Comparison of ENCODE assay signal across 8 mouse cellular contexts in genomic region chr15:89178260-89178860, GRCm38 (mm10). TPM values are rescaled to one million over a fixed set of nuclear protein-coding genes. Genes with fewer than 3 reads are reported as not detected.
A peak's percentile ranks its signal among the peaks of the same experiment; 100 is the strongest.
DNase-seq lines count a peak whose midpoint lies in the region; ATAC-seq and TF ChIP-seq lines count a peak whose summit lies in the region.

No protein-coding gene starts in this region.

- peak overlapping the region; percentile 70; the same call in 1 of the 2 replicates for H3K4me3 ChIP-seq in lung, postnatal 0 days (ENCODE audit: low read depth, low read length)
- H3K4me3 ChIP-seq in embryonic facial prominence, embryonic 14.5 days (ENCODE audit: low read depth, low read length): peak overlapping the region; percentile 88
- H3K4me3 ChIP-seq in intestine, embryonic 15.5 days (replicated peaks): peak overlapping the region; percentile 85
- H3K4me3 ChIP-seq in neural tube, embryonic 15.5 days (replicated peaks): peak overlapping the region; percentile 76

- no peaks in the 10 kb centered on the region for H3K27me3 ChIP-seq in lung, postnatal 0 days (replicated peaks; ENCODE audit: insufficient read depth, low read length)
- H3K27me3 ChIP-seq in embryonic facial prominence, embryonic 14.5 days (replicated peaks; ENCODE audit: control insufficient read depth, insufficient read depth, low read length): no peaks in the 10 kb centered on the region
- H3K27me3 ChIP-seq in intestine, embryonic 15.5 days (replicated peaks): no peaks in the 10 kb centered on the region
- H3K27me3 ChIP-seq in neural tube, embryonic 15.5 days (replicated peaks): no peaks in the 10 kb centered on the region

- H3K9ac ChIP-seq in lung, postnatal 0 days (replicated peaks; ENCODE audit: low read depth): no peak overlapping the region
- peak overlapping the region; percentile 93 for H3K9ac ChIP-seq in embryonic facial prominence, embryonic 14.5 days (ENCODE audit: low read depth, low read length)
- H3K9ac ChIP-seq in intestine, embryonic 15.5 days: peak overlapping the region; percentile 80
- peak overlapping the region; percentile 94; the same call in 1 of the 2 replicates for H3K9ac ChIP-seq in neural tube, embryonic 15.5 days (replicated peaks)

- DNase-seq in lung, postnatal 0 days (ENCODE audit: low spot score): no peak
- no peak for DNase-seq in lung, postnatal 10 days
- no peak for DNase-seq in embryonic facial prominence, embryonic 14.5 days (ENCODE audit: low spot score)
- no peak for DNase-seq in thymus, postnatal 10 days (ENCODE audit: low spot score in 2 of 2)
- no peak for DNase-seq in thymus, adult 18-20 months

- H3K36me3 ChIP-seq in lung, postnatal 0 days (ENCODE audit: insufficient read depth, low read length): no peaks in the 10 kb centered on the region
- H3K36me3 ChIP-seq in embryonic facial prominence, embryonic 14.5 days (ENCODE audit: control insufficient read depth, insufficient read depth, low read length): no peaks in the 10 kb centered on the region
- H3K36me3 ChIP-seq in intestine, embryonic 15.5 days: no peaks in the 10 kb centered on the region
- H3K36me3 ChIP-seq in neural tube, embryonic 15.5 days: no peaks in the 10 kb centered on the region

- H3K4me2 ChIP-seq in lung, postnatal 0 days (replicated peaks; ENCODE audit: low read depth, low read length): peak overlapping the region; percentile 81
- peak overlapping the region; percentile 62 for H3K4me2 ChIP-seq in embryonic facial prominence, embryonic 14.5 days (ENCODE audit: low read depth, low read length)
- peak overlapping the region; percentile 90 for H3K4me2 ChIP-seq in intestine, embryonic 15.5 days (replicated peaks)
- H3K4me2 ChIP-seq in neural tube, embryonic 15.5 days: peak overlapping the region; percentile 90

- H3K27ac ChIP-seq in lung, postnatal 0 days (ENCODE audit: low read length): peak overlapping the region; percentile 90
- H3K27ac ChIP-seq in embryonic facial prominence, embryonic 14.5 days (replicated peaks; ENCODE audit: low read depth, low read length): peak overlapping the region; percentile 94
- peak overlapping the region; percentile 93 for H3K27ac ChIP-seq in intestine, embryonic 15.5 days
- peak overlapping the region; percentile 91 for H3K27ac ChIP-seq in neural tube, embryonic 15.5 days (replicated peaks)

- no peak for TF ChIP-seq EP300 in lung, postnatal 0 days (IDR thresholded peaks at IDR 0.05)

- WGBS in lung, postnatal 0 days: 51% methylated on average over 7 of the region's 7 CpGs
- 72% methylated on average over 7 of the region's 7 CpGs for WGBS in embryonic facial prominence, embryonic 14.5 days
- 65% methylated on average over 7 of the region's 7 CpGs for WGBS in intestine, embryonic 15.5 days
- 69% methylated on average over 7 of the region's 7 CpGs for whole genome bisulfite sequencing in neural tube, embryonic 15.5 days

- H3K9me3 ChIP-seq in lung, postnatal 0 days (ENCODE audit: low read length): no peaks in the 10 kb centered on the region
- no peaks in the 10 kb centered on the region for H3K9me3 ChIP-seq in embryonic facial prominence, embryonic 14.5 days (ENCODE audit: control insufficient read depth, low read length)
- no peaks in the 10 kb centered on the region for H3K9me3 ChIP-seq in intestine, embryonic 15.5 days
- no peaks in the 10 kb centered on the region for H3K9me3 ChIP-seq in neural tube, embryonic 15.5 days (replicated peaks)

- no peak for TF ChIP-seq CTCF in lung, postnatal 0 days (IDR thresholded peaks at IDR 0.05)

- peaks cover 64% of the 10 kb centered on the region for H3K4me1 ChIP-seq in lung, postnatal 0 days (ENCODE audit: insufficient read depth, low read depth, low read length)
- peaks cover 66% of the 10 kb centered on the region for H3K4me1 ChIP-seq in embryonic facial prominence, embryonic 14.5 days (ENCODE audit: control insufficient read depth, insufficient read depth, low read length)
- peaks cover 66% of the 10 kb centered on the region for H3K4me1 ChIP-seq in intestine, embryonic 15.5 days (replicated peaks)
- peaks cover 82% of the 10 kb centered on the region for H3K4me1 ChIP-seq in neural tube, embryonic 15.5 days

- ATAC-seq in lung, postnatal 0 days: no peak
- no peak for ATAC-seq in embryonic facial prominence, embryonic 14.5 days (ENCODE audit: low read depth)
- ATAC-seq in intestine, embryonic 15.5 days: no peak
- ATAC-seq in neural tube, embryonic 15.5 days (ENCODE audit: low FRiP score): no peak
- ATAC-seq in inflammation-experienced regulatory T-cells, adult 6 months: no peak

RNA-seq across cellular contexts. Expression of gene Plxnb2, which starts 2.2 kb away (rescaled TPM):
- 73.1 and 104 TPM in 2 replicates for polyA plus RNA-seq in lung, postnatal 0 days (2015; fragmentation: Nextera tagmentation; extraction: Ambion mirVana)
- polyA plus RNA-seq in embryonic facial prominence, embryonic 14.5 days (2014; fragmentation: Nextera tagmentation; extraction: Ambion mirVana): 158 and 169 TPM in 2 replicates
- 107 and 118 TPM in 2 replicates for polyA plus RNA-seq in intestine, embryonic 15.5 days (2015; fragmentation: Nextera tagmentation; extraction: Ambion mirVana)
- 69.4 and 72.3 TPM in 2 replicates for polyA plus RNA-seq in neural tube, embryonic 15.5 days (2015; fragmentation: Nextera tagmentation; extraction: Ambion mirVana)
- 1 to 10 TPM; 1.0 to 3.7 (median 1.7) TPM for polyA plus RNA-seq in inflammation-experienced regulatory T-cells, adult 6 months (2017; shearing (Covaris generic))

RNA-seq across cellular contexts. Expression of gene Dennd6b, which starts 17.9 kb away (rescaled TPM):
- 4.4 and 5.0 TPM in 2 replicates for polyA plus RNA-seq in lung, postnatal 0 days (2015; fragmentation: Nextera tagmentation; extraction: Ambion mirVana)
- polyA plus RNA-seq in embryonic facial prominence, embryonic 14.5 days (2014; fragmentation: Nextera tagmentation; extraction: Ambion mirVana): 11.4 and 13.1 TPM in 2 replicates
- polyA plus RNA-seq in intestine, embryonic 15.5 days (2015; fragmentation: Nextera tagmentation; extraction: Ambion mirVana): 12.1 and 13.1 TPM in 2 replicates
- polyA plus RNA-seq in neural tube, embryonic 15.5 days (2015; fragmentation: Nextera tagmentation; extraction: Ambion mirVana): 77.2 and 91.0 TPM in 2 replicates
- 10 to 100 TPM in 2 of 3 experiments, 1 to 10 TPM in 1; 3.4 to 16.7 (median 13.6) TPM for polyA plus RNA-seq in inflammation-experienced regulatory T-cells, adult 6 months (2017; shearing (Covaris generic))

RNA-seq across cellular contexts. Expression of gene Mapk11, which starts 28.9 kb away (rescaled TPM):
- polyA plus RNA-seq in lung, postnatal 0 days (2015; fragmentation: Nextera tagmentation; extraction: Ambion mirVana): 7.4 and 8.5 TPM in 2 replicates
- polyA plus RNA-seq in embryonic facial prominence, embryonic 14.5 days (2014; fragmentation: Nextera tagmentation; extraction: Ambion mirVana): 7.8 and 8.6 TPM in 2 replicates
- 5.8 and 6.0 TPM in 2 replicates for polyA plus RNA-seq in intestine, embryonic 15.5 days (2015; fragmentation: Nextera tagmentation; extraction: Ambion mirVana)
- 22.5 and 27.5 TPM in 2 replicates for polyA plus RNA-seq in neural tube, embryonic 15.5 days (2015; fragmentation: Nextera tagmentation; extraction: Ambion mirVana)
- 10 to 100 TPM in 2 of 3 experiments, 1 to 10 TPM in 1; 8.2 to 23.6 (median 21.4) TPM for polyA plus RNA-seq in inflammation-experienced regulatory T-cells, adult 6 months (2017; shearing (Covaris generic))

RNA-seq across cellular contexts. Expression of gene Ppp6r2, which starts 33.0 kb away (rescaled TPM):
- 22.7 and 24.1 TPM in 2 replicates for polyA plus RNA-seq in lung, postnatal 0 days (2015; fragmentation: Nextera tagmentation; extraction: Ambion mirVana)
- 27.3 and 32.2 TPM in 2 replicates for polyA plus RNA-seq in embryonic facial prominence, embryonic 14.5 days (2014; fragmentation: Nextera tagmentation; extraction: Ambion mirVana)
- polyA plus RNA-seq in intestine, embryonic 15.5 days (2015; fragmentation: Nextera tagmentation; extraction: Ambion mirVana): 21.6 and 23.9 TPM in 2 replicates
- polyA plus RNA-seq in neural tube, embryonic 15.5 days (2015; fragmentation: Nextera tagmentation; extraction: Ambion mirVana): 62.8 and 67.7 TPM in 2 replicates
- polyA plus RNA-seq in inflammation-experienced regulatory T-cells, adult 6 months (2017; shearing (Covaris generic)): 10 to 100 TPM; 21.5 to 33.7 (median 30.1) TPM

RNA-seq across cellular contexts. Expression of gene Mapk12, which starts 37.9 kb away (rescaled TPM):
- polyA plus RNA-seq in lung, postnatal 0 days (2015; fragmentation: Nextera tagmentation; extraction: Ambion mirVana): 13.0 and 14.4 TPM in 2 replicates
- polyA plus RNA-seq in embryonic facial prominence, embryonic 14.5 days (2014; fragmentation: Nextera tagmentation; extraction: Ambion mirVana): 13.6 and 14.2 TPM in 2 replicates
- 3.6 and 4.2 TPM in 2 replicates for polyA plus RNA-seq in intestine, embryonic 15.5 days (2015; fragmentation: Nextera tagmentation; extraction: Ambion mirVana)
- polyA plus RNA-seq in neural tube, embryonic 15.5 days (2015; fragmentation: Nextera tagmentation; extraction: Ambion mirVana): 4.8 and 5.2 TPM in 2 replicates
- 1 to 10 TPM in 2 of 3 experiments, under 1 TPM in 1; 0.50 to 3.6 (median 2.8) TPM for polyA plus RNA-seq in inflammation-experienced regulatory T-cells, adult 6 months (2017; shearing (Covaris generic))

Comparison
In these comparisons a context has a peak if more than half of its experiments do, and no peak if none do; other contexts are left out.
1. RNA of gene Plxnb2, which starts 2.2 kb away (polyA plus RNA-seq): 158 to 169 TPM in embryonic facial prominence, embryonic 14.5 days, 107 to 118 TPM in intestine, embryonic 15.5 days, 73.1 to 104 TPM in lung, postnatal 0 days and 69.4 to 72.3 TPM in neural tube, embryonic 15.5 days; 1.0 to 3.7 TPM in inflammation-experienced regulatory T-cells, adult 6 months; every median in the first group is over 10 times any median in the second.
2. Peak in every context shown above with its lines, with median percentiles within 50 percentile points of each other: H3K27ac ChIP-seq, H3K4me2 ChIP-seq and H3K4me3 ChIP-seq.